Mouse (Mus musculus) neural tube, embryonic 13.5 days (tissue): ENCODE measurements around the gene Grm2. TPM values are rescaled to one million over a fixed set of nuclear protein-coding genes. Genes with fewer than 3 reads are reported as not detected.

Experiments
- ATAC-seq: fragments of 200-750 bp; cut with Nextera tagmentation; 2 replicates; pipeline ENCODE4 v1.8.0; 2017; ENCODE audit warnings: low read depth, mild to moderate bottlenecking, moderate TSS enrichment, moderate library complexity
- H3K27ac ChIP-seq: fragments of 300-500 bp; sonication (generic); replicated peaks from 2 replicates; pipeline ENCODE4 v1.5.1; 2015; ENCODE audit warnings: moderate library complexity, mild to moderate bottlenecking, inconsistent platforms
- H3K27me3 ChIP-seq: fragments of 300-500 bp; sonication (generic); 2 replicates; pipeline ENCODE4 v1.6.1; 2015; ENCODE audit warnings: mild to moderate bottlenecking, inconsistent platforms
- H3K36me3 ChIP-seq: fragments of 300-500 bp; sonication (generic); 2 replicates; pipeline ENCODE4 v1.6.1; 2015; ENCODE audit warnings: mild to moderate bottlenecking, inconsistent platforms
- H3K4me1 ChIP-seq: fragments of 300-500 bp; sonication (generic); replicated peaks from 2 replicates; pipeline ENCODE4 v1.6.1; 2015; ENCODE audit warnings: inconsistent platforms
- H3K4me2 ChIP-seq: fragments of 300-500 bp; sonication (generic); 2 replicates; pipeline ENCODE4 v1.6.1; 2015; ENCODE audit warnings: inconsistent platforms, mild to moderate bottlenecking, moderate library complexity
- H3K4me3 ChIP-seq: fragments of 300-500 bp; sonication (generic); 2 replicates; pipeline ENCODE4 v1.5.1; 2015; ENCODE audit warnings: mild to moderate bottlenecking, inconsistent platforms
- H3K9ac ChIP-seq: fragments of 300-500 bp; sonication (generic); 2 replicates; pipeline ENCODE4 v1.6.1; 2015; ENCODE audit warnings: moderate library complexity, mild to moderate bottlenecking, inconsistent platforms
- H3K9me3 ChIP-seq: fragments of 300-500 bp; sonication (generic); 2 replicates; pipeline ENCODE4 v1.6.1; 2016; ENCODE audit warnings: inconsistent platforms
- whole genome bisulfite sequencing: fragments of 180-500 bp; shearing (Covaris S2); methylation state at CpG from one replicate; pipeline ENCODE4 v1.1.7; 2015; 5-methylcytosine and 5-hydroxymethylcytosine counted together
- polyA plus RNA-seq: library from polyadenylated mRNA; unstranded; fragments of >200 nt; fragmentation: Nextera tagmentation; extraction: Ambion mirVana; gene quantifications from 2 replicates; pipeline ENCODE4 v1.2.1, GENCODE M21; 2015

Grm2 gene
- 3.5 and 4.2 TPM in 2 replicates for polyA plus RNA-seq

- peak within 1 kb of the TSS; percentile 75 for H3K9ac ChIP-seq
- peaks cover 23% of the 10 kb centered on the region for H3K27me3 ChIP-seq
- H3K36me3 ChIP-seq, result peaks cover 29% of the 10 kb centered on the region
- H3K27ac ChIP-seq, result no peak within 1 kb of the TSS
- ATAC-seq, result peak; percentile 71
- H3K9me3 ChIP-seq, result no peaks in the 10 kb centered on the region
- peak within 1 kb of the TSS; percentile 84 for H3K4me2 ChIP-seq
- 1% methylated on average over 42 of the region's 44 CpGs for WGBS
- H3K4me1 ChIP-seq, result peaks cover 28% of the 10 kb centered on the region
- peak within 1 kb of the TSS; percentile 48 for H3K4me3 ChIP-seq
Observed at GRCm38 (mm10) chr9:106655884-106656720, at the start of gene Grm2. Gene Grm2, minus strand, starts transcription at chr9:106656082.

DNA sequence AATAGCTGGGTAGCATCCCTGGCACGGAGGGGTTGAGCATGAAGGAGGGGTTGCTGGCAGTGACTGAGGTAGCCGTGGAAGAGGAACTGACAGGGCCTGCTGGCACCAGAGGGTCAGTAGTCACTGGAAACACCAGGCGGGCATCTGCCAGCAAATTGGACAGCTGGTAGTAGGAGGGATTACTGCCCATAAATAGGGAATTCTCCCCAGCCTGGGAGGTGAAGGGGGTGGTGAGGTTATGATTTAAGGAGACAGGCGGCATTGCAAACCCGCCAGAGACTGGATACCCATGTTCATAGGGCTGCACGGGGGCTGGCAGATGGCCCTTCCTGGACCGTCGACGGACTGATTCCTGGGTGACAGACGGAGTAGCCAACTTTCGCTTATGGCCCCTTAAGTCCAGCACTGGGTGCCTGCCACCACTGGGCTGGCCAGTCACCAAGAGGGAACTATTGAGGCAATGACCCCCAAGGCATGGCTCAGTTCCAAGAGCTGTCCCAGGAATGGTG lies 37.1 kb upstream of the Grm2 start:
- Histone ChIP-seq H3K4me2 (no peak overlapping the region), H3K4me1 (no peaks in the 10 kb centered on the region), H3K9me3 (no peaks in the 10 kb centered on the region), H3K9ac (no peak overlapping the region), H3K4me3 (no peak overlapping the region), H3K27me3 (no peaks in the 10 kb centered on the region), H3K27ac (0 out of 2 replicates have a peak overlapping the region, but pooled peaks have one; percentile 1), H3K36me3 (peaks cover 56% of the 10 kb centered on the region)
- ATAC-seq, result peak; percentile 75
- WGBS, result 90% methylated on average over 11 of the region's 11 CpGs

DNA sequence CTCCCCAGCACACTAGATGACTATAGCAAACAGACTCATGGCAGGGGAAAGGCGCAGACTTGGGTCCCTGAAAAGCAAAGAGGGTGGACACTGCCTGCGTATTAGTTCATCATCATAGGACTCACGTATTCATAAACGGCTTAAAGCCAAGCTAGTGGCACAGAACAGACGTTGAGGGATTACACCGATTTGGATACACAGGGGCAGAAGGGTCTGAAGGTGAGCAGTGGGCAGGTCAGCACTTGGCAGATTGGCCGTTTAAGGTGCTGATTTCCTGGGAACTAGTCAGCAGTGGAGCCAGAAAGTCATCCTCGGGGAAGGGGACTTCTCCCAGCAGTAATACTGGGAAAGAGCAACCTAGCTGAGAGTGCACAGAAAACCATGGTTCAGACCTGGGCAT lies 33.0 kb upstream of the Grm2 start:
- H3K4me1 ChIP-seq, result peaks cover 32% of the 10 kb centered on the region
- no peaks in the 10 kb centered on the region for H3K27me3 ChIP-seq
- H3K4me2 ChIP-seq, result no peak overlapping the region
- no peak overlapping the region for H3K4me3 ChIP-seq
- ATAC-seq, result no peak
- no peak overlapping the region for H3K9ac ChIP-seq
- WGBS, result 86% methylated on average over 8 of the region's 8 CpGs
- H3K27ac ChIP-seq, result no peak overlapping the region
- peaks cover 19% of the 10 kb centered on the region for H3K36me3 ChIP-seq
- no peaks in the 10 kb centered on the region for H3K9me3 ChIP-seq

- Histone ChIP-seq H3K4me2 (no peak overlapping the region), H3K27me3 (no peaks in the 10 kb centered on the region), H3K9me3 (no peaks in the 10 kb centered on the region), H3K4me1 (peaks cover 32% of the 10 kb centered on the region), H3K36me3 (0 out of 2 replicates have a peak, but pooled peaks cover 3% of the 10 kb centered on the region), H3K4me3 (no peak overlapping the region), H3K9ac (no peak overlapping the region), H3K27ac (no peak overlapping the region)
- WGBS, result 39% methylated on average over 8 of the region's 8 CpGs
- ATAC-seq, result 0 out of 2 replicates have a peak, but pooled peaks have one; percentile 41
Observed at GRCm38 (mm10) chr9:106686983-106687650, 31.2 kb upstream of the Grm2 start.

DNA sequence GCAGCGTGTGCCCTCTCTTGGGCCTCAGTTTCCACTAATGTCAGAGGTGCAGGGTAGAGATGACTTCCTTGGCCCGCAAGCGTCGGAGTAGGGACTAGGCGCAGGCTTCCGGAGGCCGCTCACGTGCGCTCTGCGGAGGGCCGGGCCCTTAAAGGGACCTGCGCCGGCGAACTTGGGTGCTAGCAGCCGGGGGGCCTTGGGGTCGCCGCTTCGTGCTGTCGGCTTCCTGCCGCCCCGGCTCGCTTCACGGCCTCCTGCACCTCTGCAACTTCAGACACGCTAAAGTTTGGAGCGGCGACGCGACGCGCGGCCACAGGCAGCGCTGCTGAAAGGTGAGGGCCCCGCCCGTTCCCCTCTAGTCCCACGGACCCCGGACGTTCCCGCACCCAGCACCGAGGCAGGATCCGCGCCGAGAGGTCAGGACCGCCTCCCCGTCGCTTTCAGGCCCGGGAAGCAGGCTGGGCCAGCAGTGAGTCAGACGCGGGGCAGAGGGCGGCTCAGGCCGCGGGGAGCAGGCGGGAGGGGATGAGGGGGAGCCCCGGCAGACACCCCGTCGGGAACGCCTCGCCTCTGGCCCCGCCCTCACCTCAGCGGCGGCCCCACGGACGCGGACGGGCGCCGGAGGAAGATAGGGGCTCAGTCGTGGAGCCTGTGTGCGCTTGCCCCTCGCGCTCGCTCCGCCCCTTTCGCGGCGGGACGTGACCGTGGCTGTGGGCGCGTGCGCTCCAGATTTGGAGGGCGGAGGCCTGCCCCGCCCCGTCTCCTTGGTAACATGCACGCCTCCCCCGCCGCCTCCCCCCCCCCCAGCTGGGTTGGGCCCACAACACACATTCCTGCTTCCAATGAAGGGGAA lies 29.6 kb upstream of the Grm2 start, which contains the start of gene Tex264:
TSS of gene Tex264 (minus strand) at position 679 of the 853 bp plus-strand sequence.
- ATAC-seq, result peak; percentile 92
- H3K4me2 ChIP-seq, result peak within 1 kb of the TSS; percentile 96
- peak within 1 kb of the TSS; percentile 86 for H3K4me3 ChIP-seq
- peak within 1 kb of the TSS; percentile 74 for H3K27ac ChIP-seq
- WGBS, result under 1% methylated on average over 82 of the region's 86 CpGs
- peaks cover 16% of the 10 kb centered on the region; the same call in 1 of the 2 replicates for H3K36me3 ChIP-seq
- peaks cover 32% of the 10 kb centered on the region for H3K4me1 ChIP-seq
- no peaks in the 10 kb centered on the region for H3K27me3 ChIP-seq
- peak within 1 kb of the TSS; percentile 87 for H3K9ac ChIP-seq
- no peaks in the 10 kb centered on the region for H3K9me3 ChIP-seq

GRCm38 (mm10) chr9:106684918-106685248 lies 29.0 kb upstream of the Grm2 start:
- Histone ChIP-seq H3K9ac (peak overlapping the region; percentile 87), H3K9me3 (no peaks in the 10 kb centered on the region), H3K4me2 (peak overlapping the region; percentile 96), H3K4me1 (peaks cover 32% of the 10 kb centered on the region), H3K4me3 (peak overlapping the region; percentile 86), H3K27ac (peak overlapping the region; percentile 74; the same call in 1 of the 2 replicates), H3K36me3 (peaks cover 22% of the 10 kb centered on the region), H3K27me3 (no peaks in the 10 kb centered on the region)
- peak; percentile 24; the same call in 1 of the 2 replicates for ATAC-seq
- 8% methylated on average over 12 of the region's 14 CpGs for WGBS

GRCm38 (mm10) chr9:106684093-106684872 lies 28.4 kb upstream of the Grm2 start:
- H3K36me3 ChIP-seq, result peaks cover 28% of the 10 kb centered on the region
- peak overlapping the region; percentile 96 for H3K4me2 ChIP-seq
- no peaks in the 10 kb centered on the region for H3K27me3 ChIP-seq
- peak overlapping the region; percentile 87 for H3K9ac ChIP-seq
- no peak for ATAC-seq
- no peaks in the 10 kb centered on the region for H3K9me3 ChIP-seq
- H3K4me1 ChIP-seq, result peaks cover 32% of the 10 kb centered on the region
- H3K4me3 ChIP-seq, result peak overlapping the region; percentile 86
- 85% methylated on average over 6 of the region's 6 CpGs for WGBS
- H3K27ac ChIP-seq, result no peak overlapping the region

GRCm38 (mm10) chr9:106681026-106681425 lies 25.1 kb upstream of the Grm2 start:
- Histone ChIP-seq H3K9ac (no peak overlapping the region), H3K9me3 (no peaks in the 10 kb centered on the region), H3K4me1 (peaks cover 15% of the 10 kb centered on the region), H3K36me3 (peaks cover 47% of the 10 kb centered on the region), H3K27ac (no peak overlapping the region), H3K4me3 (no peak overlapping the region), H3K27me3 (no peaks in the 10 kb centered on the region), H3K4me2 (no peak overlapping the region)
- no peak for ATAC-seq
- 90% methylated on average over 9 of the region's 9 CpGs for WGBS

GRCm38 (mm10) chr9:106678242-106678641 lies 22.4 kb upstream of the Grm2 start:
- no peaks in the 10 kb centered on the region for H3K9me3 ChIP-seq
- H3K4me2 ChIP-seq, result no peak overlapping the region
- no peaks in the 10 kb centered on the region for H3K4me1 ChIP-seq
- no peak overlapping the region for H3K4me3 ChIP-seq
- H3K36me3 ChIP-seq, result peaks cover 51% of the 10 kb centered on the region
- WGBS, result 77% methylated on average over 4 of the region's 4 CpGs
- H3K9ac ChIP-seq, result no peak overlapping the region
- no peak for ATAC-seq
- H3K27ac ChIP-seq, result no peak overlapping the region
- no peaks in the 10 kb centered on the region for H3K27me3 ChIP-seq

DNA sequence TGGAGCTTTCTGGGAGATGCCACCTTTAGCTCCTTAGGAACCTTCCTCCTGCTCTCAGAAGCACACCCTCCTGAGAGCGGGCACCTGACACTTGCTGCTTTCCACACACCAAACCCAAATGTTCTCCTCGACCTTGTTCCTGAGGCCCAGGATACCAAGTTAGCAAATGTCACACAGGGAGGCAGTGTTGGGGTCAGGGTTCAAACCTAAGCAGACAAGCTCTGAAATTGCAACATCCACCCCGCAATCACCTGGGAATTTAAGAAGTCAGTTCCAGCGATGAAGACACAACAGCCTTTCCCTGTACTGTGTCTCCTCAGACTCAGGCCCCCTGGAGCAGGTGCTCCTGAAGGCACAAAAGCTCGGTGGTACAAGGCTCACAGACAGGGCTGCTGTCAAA lies 21.8 kb upstream of the Grm2 start:
- no peak for ATAC-seq
- Histone ChIP-seq H3K4me2 (no peak overlapping the region), H3K36me3 (peaks cover 56% of the 10 kb centered on the region), H3K27ac (no peak overlapping the region), H3K27me3 (no peaks in the 10 kb centered on the region), H3K9me3 (no peaks in the 10 kb centered on the region), H3K4me1 (no peaks in the 10 kb centered on the region), H3K9ac (no peak overlapping the region), H3K4me3 (no peak overlapping the region)
- 87% methylated on average over 5 of the region's 5 CpGs for WGBS

- peaks cover 62% of the 10 kb centered on the region for H3K36me3 ChIP-seq
- H3K4me2 ChIP-seq, result no peak overlapping the region
- H3K27ac ChIP-seq, result no peak overlapping the region
- ATAC-seq, result no peak
- WGBS, result 75% methylated on average over 4 of the region's 4 CpGs
- H3K9ac ChIP-seq, result no peak overlapping the region
- H3K4me3 ChIP-seq, result no peak overlapping the region
- H3K4me1 ChIP-seq, result no peaks in the 10 kb centered on the region
- no peaks in the 10 kb centered on the region for H3K9me3 ChIP-seq
- no peaks in the 10 kb centered on the region for H3K27me3 ChIP-seq
Observed at GRCm38 (mm10) chr9:106676571-106676970, 20.7 kb upstream of the Grm2 start.
